Mouse (Mus musculus) kidney, adult 2 months (tissue): ENCODE results near the gene Igsf8. TPM values are rescaled to one million over a fixed set of nuclear protein-coding genes. Genes with fewer than 3 reads are reported as not detected.

Experiments
- DNase-seq: peaks from one replicate; pipeline ENCODE4 v3.0.0; 2021
- H3K27ac ChIP-seq: fragments of 200-500 bp; 2 replicates; pipeline ENCODE4 v1.5.1; 2012; ENCODE audit warnings: low read depth, low read length, control low read depth, inconsistent platforms; ENCODE audit not compliant: insufficient read depth
- H3K27me3 ChIP-seq: fragments of 200-500 bp; replicated peaks from 2 replicates; pipeline ENCODE4 v1.6.1; 2012; ENCODE audit warnings: mild to moderate bottlenecking, moderate library complexity, low read length, inconsistent platforms; ENCODE audit not compliant: control insufficient read depth, insufficient read depth
- H3K36me3 ChIP-seq: fragments of 200-500 bp; 2 replicates; pipeline ENCODE4 v1.6.1; 2012; ENCODE audit warnings: mild to moderate bottlenecking, moderate library complexity, low read length, inconsistent platforms; ENCODE audit not compliant: control insufficient read depth, insufficient read depth
- H3K4me1 ChIP-seq: fragments of 200-500 bp; 2 replicates; pipeline ENCODE4 v1.6.1; 2011; ENCODE audit warnings: low read length; ENCODE audit not compliant: control insufficient read depth, insufficient read depth
- H3K4me3 ChIP-seq: fragments of 200-500 bp; 2 replicates; pipeline ENCODE4 v1.5.1; 2011; ENCODE audit warnings: mild to moderate bottlenecking, low read depth, low read length, control low read depth; ENCODE audit not compliant: insufficient read depth
- CTCF ChIP-seq: fragments of 200-500 bp; conservative IDR thresholded peaks from 2 replicates; pipeline ENCODE4 v1.5.1; 2011; ENCODE audit warnings: low read depth, mild to moderate bottlenecking, control low read depth, low read length, moderate library complexity, mixed read lengths; ENCODE audit not compliant: insufficient read depth, insufficient read length
- POLR2A ChIP-seq: fragments of 200-500 bp; IDR thresholded peaks from one replicate; pipeline ENCODE4 v1.6.1; 2011; ENCODE audit warnings: low read depth, low read length, control low read depth
- WGBS: fragments of 180-500 bp; shearing (Covaris S2); methylation state at CpG from one replicate; pipeline ENCODE4 v1.1.7; 2018; 5-methylcytosine and 5-hydroxymethylcytosine counted together
- polyA plus RNA-seq: library from polyadenylated mRNA; depleted of rRNA; stranded (reverse); fragments of >200 nt; gene quantifications from 2 replicates; pipeline ENCODE4 v1.2.3, GENCODE M21; 2012

Igsf8 gene
- polyA plus RNA-seq, 1 experiment, result 54.3 TPM

DNA sequence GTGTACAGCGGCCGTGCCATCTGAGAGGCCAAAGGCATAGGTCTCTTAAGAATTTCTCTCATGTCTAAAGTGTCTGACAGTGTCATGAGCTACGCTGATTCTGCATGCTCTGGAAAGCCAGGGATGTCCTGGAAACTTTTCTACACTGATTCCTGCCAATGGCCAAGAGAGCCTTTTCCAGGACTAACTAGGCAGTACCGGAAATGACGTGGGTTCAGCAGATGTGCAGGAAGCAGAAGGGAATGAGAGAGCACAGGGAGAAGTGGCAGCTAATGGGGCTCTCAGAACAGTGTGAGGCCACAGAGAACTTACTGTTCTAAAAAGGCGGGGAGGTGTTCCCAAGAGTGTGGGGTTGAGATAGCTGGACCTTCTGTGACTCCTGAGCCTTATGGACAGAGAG lies 11.9 kb downstream of the Igsf8 start:
- 0 out of 2 replicates have a peak, but pooled peaks cover 3% of the 10 kb centered on the region for H3K4me1 ChIP-seq
- no peak overlapping the region for H3K4me3 ChIP-seq
- H3K27me3 ChIP-seq, result no peaks in the 10 kb centered on the region
- TF ChIP-seq POLR2A (no peak), CTCF (no peak)
- DNase-seq, result no peak
- H3K36me3 ChIP-seq, result no peaks in the 10 kb centered on the region
- 93% methylated on average over 6 of the region's 6 CpGs for whole genome bisulfite sequencing
- no peak overlapping the region for H3K27ac ChIP-seq

GRCm38 (mm10) chr1:172274116-172274515 lies 12.7 kb downstream of the Igsf8 start:
- Histone ChIP-seq H3K4me1 (0 out of 2 replicates have a peak, but pooled peaks cover 3% of the 10 kb centered on the region), H3K27me3 (no peaks in the 10 kb centered on the region), H3K36me3 (no peaks in the 10 kb centered on the region), H3K4me3 (no peak overlapping the region), H3K27ac (no peak overlapping the region)
- DNase-seq, result peak; percentile 57
- TF ChIP-seq CTCF (no peak), POLR2A (no peak)
- WGBS, result 41% methylated on average over 5 of the region's 5 CpGs

GRCm38 (mm10) chr1:172274547-172274946 lies 13.1 kb downstream of the Igsf8 start:
- Histone ChIP-seq H3K27me3 (no peaks in the 10 kb centered on the region), H3K4me3 (no peak overlapping the region), H3K27ac (no peak overlapping the region), H3K4me1 (0 out of 2 replicates have a peak, but pooled peaks cover 3% of the 10 kb centered on the region), H3K36me3 (no peaks in the 10 kb centered on the region)
- 72% methylated on average over 5 of the region's 5 CpGs for WGBS
- no peak for DNase-seq
- TF ChIP-seq CTCF, result no peak
- no peak for TF ChIP-seq POLR2A

DNA sequence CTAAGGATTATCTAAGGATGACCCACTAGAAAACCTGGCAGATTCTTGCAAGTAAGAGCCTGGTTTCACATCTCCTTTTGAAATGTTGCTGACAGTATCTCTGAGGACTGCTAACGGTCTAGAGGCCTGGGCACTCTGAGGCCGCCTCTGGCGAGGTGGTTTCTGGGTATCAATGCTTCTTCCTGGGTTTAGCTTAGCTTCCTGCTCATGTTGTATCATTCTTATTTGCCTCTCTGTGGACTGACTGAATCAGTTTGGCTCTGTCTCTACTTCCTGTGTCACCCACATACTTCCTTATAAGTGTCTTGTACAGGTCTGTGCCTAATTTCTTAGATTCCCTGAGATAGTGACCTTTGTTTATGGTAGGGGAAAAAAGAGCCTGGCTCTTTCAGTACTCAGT lies 15.7 kb downstream of the Igsf8 start:
- Histone ChIP-seq H3K27me3 (no peaks in the 10 kb centered on the region), H3K4me3 (no peak overlapping the region), H3K4me1 (0 out of 2 replicates have a peak, but pooled peaks cover 3% of the 10 kb centered on the region), H3K36me3 (no peaks in the 10 kb centered on the region), H3K27ac (no peak overlapping the region)
- DNase-seq, result no peak
- WGBS, result 77% methylated on average over 3 of the region's 3 CpGs
- TF ChIP-seq POLR2A (no peak), CTCF (no peak)

DNA sequence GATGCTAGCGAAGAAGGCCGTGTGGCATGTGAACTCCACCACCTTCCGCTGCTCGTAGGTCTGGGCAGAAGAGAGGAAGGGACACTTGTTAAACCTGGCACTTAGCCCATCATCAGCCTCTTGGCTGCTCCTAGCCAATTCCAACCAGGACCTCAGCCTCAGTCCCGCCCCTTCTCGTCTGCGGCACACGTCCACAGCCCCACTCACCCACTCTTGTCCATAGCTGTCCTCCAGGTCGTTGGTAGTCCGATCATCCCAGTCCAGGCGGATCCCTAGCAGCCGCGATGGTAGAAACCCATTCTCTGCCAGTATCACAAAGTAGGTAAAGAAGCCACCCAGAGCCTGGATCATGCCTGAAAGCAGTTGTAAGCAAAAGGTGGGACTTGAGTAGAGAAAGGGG lies 16.9 kb downstream of the Igsf8 start:
- no peak for DNase-seq
- H3K4me3 ChIP-seq, result no peak overlapping the region
- H3K4me1 ChIP-seq, result 0 out of 2 replicates have a peak, but pooled peaks cover 3% of the 10 kb centered on the region
- no peak overlapping the region for H3K27ac ChIP-seq
- no peak for TF ChIP-seq CTCF
- TF ChIP-seq POLR2A, result no peak
- H3K36me3 ChIP-seq, result no peaks in the 10 kb centered on the region
- no peaks in the 10 kb centered on the region for H3K27me3 ChIP-seq
- WGBS, result 89% methylated on average over 13 of the region's 13 CpGs

GRCm38 (mm10) chr1:172279768-172280509 lies 18.5 kb downstream of the Igsf8 start:
- 87% methylated on average over 16 of the region's 16 CpGs for WGBS
- Histone ChIP-seq H3K27ac (no peak overlapping the region), H3K4me1 (no peaks in the 10 kb centered on the region), H3K4me3 (no peak overlapping the region), H3K36me3 (no peaks in the 10 kb centered on the region), H3K27me3 (no peaks in the 10 kb centered on the region)
- DNase-seq, result no peak
- TF ChIP-seq CTCF (no peak), POLR2A (no peak)

GRCm38 (mm10) chr1:172281522-172282254 lies 20.2 kb downstream of the Igsf8 start:
- Histone ChIP-seq H3K27me3 (no peaks in the 10 kb centered on the region), H3K4me1 (no peaks in the 10 kb centered on the region), H3K4me3 (no peak overlapping the region), H3K27ac (no peak overlapping the region), H3K36me3 (no peaks in the 10 kb centered on the region)
- no peak for TF ChIP-seq POLR2A
- no peak for TF ChIP-seq CTCF
- DNase-seq, result no peak
- WGBS, result 62% methylated on average over 10 of the region's 10 CpGs
